Mouse (Mus musculus): ENCODE results near the gene Cisd2.

DNA sequence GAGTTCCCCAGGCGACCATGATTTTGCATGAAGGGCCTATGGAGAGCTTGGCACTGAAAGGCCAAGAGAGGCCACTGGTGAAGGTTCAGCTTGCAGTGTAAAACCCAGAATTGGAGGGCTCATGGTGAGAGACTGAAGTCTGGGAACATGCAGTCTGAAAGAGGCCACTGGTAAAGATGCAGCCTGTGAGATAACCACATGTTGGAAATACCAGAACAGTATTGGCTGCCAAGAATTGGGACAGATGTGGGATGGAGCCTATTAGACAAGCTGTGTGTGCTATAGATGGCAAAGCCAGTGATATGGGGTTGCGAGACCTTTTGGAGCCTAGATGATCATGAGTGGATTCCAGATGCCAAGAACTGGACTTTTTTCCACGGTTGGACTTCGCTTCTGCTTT, 43.9 kb downstream of the Cisd2 start:
- TF ChIP-seq ZNF384 (IDR thresholded peaks at IDR 0.05; ENCODE audit: low read depth, low read length) (no peak), MAFK (IDR thresholded peaks at IDR 0.05; ENCODE audit: insufficient read depth, low read depth, low read length) (no peak)
